Mouse (Mus musculus) leukemia stem cell, adult 10-12 weeks (primary cell): ENCODE results near the gene Itk. TPM values are rescaled to one million over a fixed set of nuclear protein-coding genes. Genes with fewer than 3 reads are reported as not detected.

Experiments
- polyA plus RNA-seq: library from polyadenylated mRNA; stranded (reverse); fragments of >175 nt; gene quantifications from 2 replicates; pipeline ENCODE4 v1.2.3, GENCODE M21; 2012; ENCODE audit warnings: low replicate concordance

Gene Itk
- polyA plus RNA-seq: 0.25 and 2.1 TPM in 2 replicates

GRCm38 (mm10) chr11:46389336-46390117 lies at the start of gene Itk:
TSS of gene Itk (minus strand) at chr11:46389515.

GRCm38 (mm10) chr11:46436760-46437458 lies 47.6 kb upstream of the Itk start, which contains the start of gene Med7:
TSS of gene Med7 (plus strand) at chr11:46436925.

GRCm38 (mm10) chr11:46396167-46396859 lies 7.0 kb upstream of the Itk start, which contains the start of gene Fam71b:
TSS of gene Fam71b (plus strand) at chr11:46396559.

GRCm38 (mm10) chr11:46312523-46313035 lies 76.7 kb downstream of the Itk start, which contains the start of gene Cyfip2:
TSS of gene Cyfip2 (minus strand) at chr11:46312859.

Other genes starting within 250 kb of the Itk start
- not detected in 2 replicates for gene Nipal4, start 223.0 kb downstream of the Itk start, polyA plus RNA-seq
- not detected in 2 replicates for gene Fndc9, start 154.0 kb downstream of the Itk start, polyA plus RNA-seq
- 5.7 and 5.9 TPM in 2 replicates for gene Cyfip2, start 76.7 kb downstream of the Itk start, polyA plus RNA-seq
- gene Fam71b, start 7.0 kb upstream of the Itk start, polyA plus RNA-seq: 0.26 TPM in 1 of 2 replicates, not detected in the other
- 134 and 269 TPM in 2 replicates for gene Med7, start 47.4 kb upstream of the Itk start, polyA plus RNA-seq
- gene Havcr2, start 65.4 kb upstream of the Itk start, polyA plus RNA-seq: 0.11 TPM in 2 replicates
- not detected in 2 replicates for gene Gm12169, start 134.7 kb upstream of the Itk start, polyA plus RNA-seq
- not detected in 2 replicates for gene BC053393, start 182.0 kb upstream of the Itk start, polyA plus RNA-seq
- not detected in 2 replicates for gene Dppa1, start 239.7 kb upstream of the Itk start, polyA plus RNA-seq